Mouse (Mus musculus): ENCODE results near the gene Lrrn4cl. TPM values are rescaled to one million over a fixed set of nuclear protein-coding genes. Genes with fewer than 3 reads are reported as not detected.

The Lrrn4cl gene
- polyA plus RNA-seq, 1 experiment from 2014 or later = 0.26 TPM

- DNase-seq = no peak
- WGBS (ENCODE audit: insufficient replicate concordance) = 81% methylated on average over 11 of the region's 11 CpGs
- Histone ChIP-seq H3K9me3 (ENCODE audit: low read length) (no peaks in the 10 kb centered on the region), H3K27ac (ENCODE audit: low read depth) (no peak overlapping the region), H3K4me2 (ENCODE audit: low read depth, low read length) (no peak overlapping the region), H3K27me3 (ENCODE audit: insufficient read depth, low read length) (no peaks in the 10 kb centered on the region), H3K4me1 (ENCODE audit: insufficient read depth) (peaks cover 7% of the 10 kb centered on the region), H3K36me3 (replicated peaks; ENCODE audit: insufficient read depth, low read length) (peaks cover 36% of the 10 kb centered on the region), H3K9ac (replicated peaks) (no peak overlapping the region), H3K4me3 (ENCODE audit: low read depth, low read length) (no peak overlapping the region)
- ATAC-seq = no peak
- peak; percentile 39 for TF ChIP-seq CTCF (IDR thresholded peaks at IDR 0.05; ENCODE audit: low read depth)
- no peak for TF ChIP-seq EP300 (IDR thresholded peaks at IDR 0.05; ENCODE audit: low read depth)
Observed at GRCm38 (mm10) chr19:8815812-8816211, 34.8 kb upstream of the Lrrn4cl start.

- Histone ChIP-seq H3K4me3 (ENCODE audit: low read depth, low read length) (no peak overlapping the region), H3K4me1 (ENCODE audit: insufficient read depth) (peaks cover 9% of the 10 kb centered on the region), H3K9me3 (ENCODE audit: low read length) (no peaks in the 10 kb centered on the region), H3K27me3 (ENCODE audit: insufficient read depth, low read length) (no peaks in the 10 kb centered on the region), H3K36me3 (replicated peaks; ENCODE audit: insufficient read depth, low read length) (peaks cover 28% of the 10 kb centered on the region), H3K9ac (replicated peaks) (no peak overlapping the region), H3K27ac (ENCODE audit: low read depth) (no peak overlapping the region), H3K4me2 (ENCODE audit: low read depth, low read length) (peak overlapping the region; percentile 33; the same call in 1 of the 2 replicates)
- ATAC-seq (no peak), DNase-seq (no peak)
- no peak for TF ChIP-seq CTCF (IDR thresholded peaks at IDR 0.05; ENCODE audit: low read depth)
- whole genome bisulfite sequencing (ENCODE audit: insufficient replicate concordance) = 79% methylated on average over 3 of the region's 3 CpGs
Observed at GRCm38 (mm10) chr19:8817001-8817400, 33.6 kb upstream of the Lrrn4cl start.

DNA sequence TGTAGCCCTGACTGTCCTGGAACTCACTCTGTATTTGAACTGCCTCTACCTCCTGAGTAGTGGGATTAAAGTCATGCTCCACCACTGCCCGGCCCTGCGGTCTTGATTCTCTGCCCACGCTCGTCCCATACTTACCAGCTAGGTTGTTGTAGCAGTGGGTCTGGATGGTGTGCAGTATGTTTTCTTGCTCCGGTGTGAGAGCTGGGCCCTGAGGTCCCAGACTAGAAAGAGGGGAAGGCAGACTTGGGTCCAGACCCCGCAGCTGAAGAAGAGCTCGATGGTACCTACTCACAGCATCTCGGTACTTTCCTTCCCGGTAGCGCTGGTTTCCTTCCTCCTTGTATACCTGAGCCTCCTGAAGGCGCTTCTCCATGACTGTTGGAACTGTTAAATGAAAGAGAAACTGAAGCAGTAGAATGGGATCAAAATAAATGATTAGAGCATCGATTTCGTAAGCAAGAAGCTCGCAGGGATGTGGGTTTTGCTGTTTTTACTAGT, 32.2 kb upstream of the Lrrn4cl start:
- no peaks in the 10 kb centered on the region for H3K9me3 ChIP-seq (ENCODE audit: low read length)
- H3K4me2 ChIP-seq (ENCODE audit: low read depth, low read length) = peak overlapping the region; percentile 87
- 15% methylated on average over 14 of the region's 14 CpGs for WGBS (ENCODE audit: insufficient replicate concordance)
- peak overlapping the region; percentile 99 for H3K27ac ChIP-seq (ENCODE audit: low read depth)
- ATAC-seq = no peak
- DNase-seq = no peak
- no peaks in the 10 kb centered on the region for H3K27me3 ChIP-seq (ENCODE audit: insufficient read depth, low read length)
- no peak for TF ChIP-seq CTCF (IDR thresholded peaks at IDR 0.05; ENCODE audit: low read depth)
- peak overlapping the region; percentile 94 for H3K9ac ChIP-seq (replicated peaks)
- H3K4me3 ChIP-seq (ENCODE audit: low read depth, low read length) = peak overlapping the region; percentile 98
- H3K4me1 ChIP-seq (ENCODE audit: insufficient read depth) = peaks cover 22% of the 10 kb centered on the region
- H3K36me3 ChIP-seq (replicated peaks; ENCODE audit: insufficient read depth, low read length) = peaks cover 29% of the 10 kb centered on the region

DNA sequence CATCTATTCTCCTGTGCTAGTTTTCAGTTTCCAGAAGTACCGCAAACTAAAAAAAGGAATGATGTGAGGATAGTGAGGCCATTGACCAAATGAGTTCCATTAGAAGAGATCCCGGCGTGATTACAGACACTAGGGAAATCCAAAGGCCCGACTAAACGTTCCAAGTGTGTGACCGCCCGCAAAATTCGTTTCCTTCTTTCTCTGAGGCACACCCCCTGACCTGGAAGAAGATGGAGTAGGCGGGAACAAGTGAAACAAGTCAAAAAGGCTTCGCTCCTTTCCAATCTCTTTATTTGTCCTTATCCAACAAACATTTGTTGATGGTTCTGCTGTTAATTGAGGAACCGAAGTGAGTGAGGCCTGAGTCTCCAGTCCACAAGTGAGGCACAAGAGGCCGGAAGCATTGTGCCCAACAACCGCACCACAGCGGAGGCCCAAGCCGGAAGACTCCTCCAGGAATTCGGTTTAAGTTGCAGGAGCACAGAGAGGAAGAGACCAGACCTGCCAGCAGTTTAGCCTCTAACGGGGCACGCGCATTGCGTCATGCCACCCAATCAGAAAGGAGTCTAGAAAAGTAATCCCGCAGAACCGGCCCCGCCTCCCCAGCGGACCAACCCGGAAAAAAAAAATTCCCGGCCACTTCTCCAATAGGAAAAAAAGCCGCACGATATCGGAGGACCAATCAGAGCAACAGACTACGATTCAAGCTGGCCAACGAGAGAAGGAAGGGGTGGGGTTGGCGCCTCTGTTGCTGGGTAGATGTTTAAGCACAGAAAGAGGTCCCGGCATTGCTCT, 31.6 kb upstream of the Lrrn4cl start, which contains the start of gene Ttc9c:
Ttc9c (minus strand) TSS at position 533 of the 795 bp plus-strand sequence.
- under 1% methylated on average over 33 of the region's 33 CpGs for WGBS (ENCODE audit: insufficient replicate concordance)
- peak; percentile 83 for ATAC-seq
- TF ChIP-seq EP300 (IDR thresholded peaks at IDR 0.05; ENCODE audit: low read depth) (no peak; the same call in 1 of the 2 replicates), CTCF (IDR thresholded peaks at IDR 0.05; ENCODE audit: low read depth) (no peak)
- Histone ChIP-seq H3K4me2 (ENCODE audit: low read depth, low read length) (peak within 1 kb of the TSS; percentile 87), H3K4me3 (ENCODE audit: low read depth, low read length) (peak within 1 kb of the TSS; percentile 98), H3K9ac (replicated peaks) (peak within 1 kb of the TSS; percentile 94), H3K36me3 (replicated peaks; ENCODE audit: insufficient read depth, low read length) (peaks cover 29% of the 10 kb centered on the region), H3K27me3 (ENCODE audit: insufficient read depth, low read length) (no peaks in the 10 kb centered on the region), H3K4me1 (ENCODE audit: insufficient read depth) (peaks cover 22% of the 10 kb centered on the region), H3K9me3 (ENCODE audit: low read length) (no peaks in the 10 kb centered on the region), H3K27ac (ENCODE audit: low read depth) (peak within 1 kb of the TSS; percentile 99)
- DNase-seq = peak; percentile 95

- H3K27ac ChIP-seq (ENCODE audit: low read depth) = peak within 1 kb of the TSS; percentile 99
- ATAC-seq (peak; percentile 92), DNase-seq (peak; percentile 97)
- WGBS (ENCODE audit: insufficient replicate concordance) = under 1% methylated on average over 65 of the region's 83 CpGs
- peak within 1 kb of the TSS; percentile 98 for H3K4me3 ChIP-seq (ENCODE audit: low read depth, low read length)
- no peaks in the 10 kb centered on the region for H3K9me3 ChIP-seq (ENCODE audit: low read length)
- peak; percentile 8; the same call in 1 of the 2 replicates for TF ChIP-seq CTCF (IDR thresholded peaks at IDR 0.05; ENCODE audit: low read depth)
- 0 out of 2 replicates have a peak, but pooled peaks have one; percentile 49 for TF ChIP-seq EP300 (IDR thresholded peaks at IDR 0.05; ENCODE audit: low read depth)
- H3K4me1 ChIP-seq (ENCODE audit: insufficient read depth) = peaks cover 22% of the 10 kb centered on the region
- no peaks in the 10 kb centered on the region for H3K27me3 ChIP-seq (ENCODE audit: insufficient read depth, low read length)
- H3K36me3 ChIP-seq (replicated peaks; ENCODE audit: insufficient read depth, low read length) = peaks cover 30% of the 10 kb centered on the region
- peak within 1 kb of the TSS; percentile 87 for H3K4me2 ChIP-seq (ENCODE audit: low read depth, low read length)
- peak within 1 kb of the TSS; percentile 94 for H3K9ac ChIP-seq (replicated peaks)
Observed at GRCm38 (mm10) chr19:8819596-8820423, 30.8 kb upstream of the Lrrn4cl start, which contains the start of gene Hnrnpul2. Gene Hnrnpul2, plus strand, starts transcription at chr19:8820010.
